Mouse (Mus musculus) heart, adult 2 months (tissue): Measurements from ENCODE around the gene Ccp110. TPM values are rescaled to one million over a fixed set of nuclear protein-coding genes. Genes with fewer than 3 reads are reported as not detected.

Experiments
- DNase-seq, 2 experiments: peaks; one replicate each; pipeline ENCODE4 v3.0.0; 2021
- H3K27ac ChIP-seq: fragments of 200-600 bp; 2 replicates; pipeline ENCODE4 v1.8.1; 2022
- H3K27me3 ChIP-seq: fragments of 200-500 bp; 2 replicates; pipeline ENCODE4 v1.6.1; 2012; ENCODE audit warnings: mild to moderate bottlenecking, low read length, inconsistent platforms, mixed read lengths; ENCODE audit not compliant: control insufficient read depth, insufficient read depth
- H3K36me3 ChIP-seq: fragments of 200-500 bp; 2 replicates; pipeline ENCODE4 v1.6.1; 2012; ENCODE audit warnings: low read length, inconsistent platforms; ENCODE audit not compliant: control insufficient read depth, insufficient read depth
- H3K4me1 ChIP-seq: fragments of 200-500 bp; 2 replicates; pipeline ENCODE4 v1.6.1; 2011; ENCODE audit warnings: low read length; ENCODE audit not compliant: control insufficient read depth, insufficient read depth
- H3K4me3 ChIP-seq: fragments of 200-600 bp; 2 replicates; pipeline ENCODE4 v1.8.1; 2022
- H3K79me2 ChIP-seq: fragments of 200-500 bp; replicated peaks from 2 replicates; pipeline ENCODE4 v1.6.1; 2012; ENCODE audit warnings: mild to moderate bottlenecking, inconsistent platforms, low read length, moderate library complexity, mixed read lengths; ENCODE audit not compliant: control insufficient read depth, insufficient read depth
- H3K9ac ChIP-seq: fragments of 200-500 bp; 2 replicates; pipeline ENCODE4 v1.6.1; 2012; ENCODE audit warnings: low read depth, mild to moderate bottlenecking, control low read depth, inconsistent platforms, low read length, mixed read lengths
- CTCF ChIP-seq: fragments of 200-600 bp; IDR thresholded peaks from 2 replicates; pipeline ENCODE4 v1.8.1; 2022; ENCODE audit warnings: antibody characterized with exemption, mild to moderate bottlenecking, moderate library complexity
- EP300 ChIP-seq: fragments of 200-500 bp; IDR thresholded peaks from 2 replicates; pipeline ENCODE4 v1.6.1; 2011; ENCODE audit warnings: low read depth, low read length, control low read depth; ENCODE audit not compliant: insufficient read depth
- POLR2A ChIP-seq: fragments of 200-500 bp; IDR thresholded peaks from 2 replicates; pipeline ENCODE4 v1.6.1; 2011; ENCODE audit warnings: mild to moderate bottlenecking, low read depth, low read length, control low read depth; ENCODE audit not compliant: insufficient read depth
- WGBS: fragments of 180-500 bp; shearing (Covaris S2); methylation state at CpG from one replicate; pipeline ENCODE4 v1.1.7; 2018; 5-methylcytosine and 5-hydroxymethylcytosine counted together
- intact Hi-C: fragments of 180-260 bp; cut with DNase I; formaldehyde crosslinking; loops from one replicate; pipeline ENCODE4 v1.15.1; 2025
- polyA plus RNA-seq: library from polyadenylated mRNA; depleted of rRNA; stranded (reverse); fragments of >200 nt; gene quantifications from 2 replicates; pipeline ENCODE4 v1.2.3, GENCODE M21; 2012
- total RNA-seq, 2 experiments: library from RNA; stranded (reverse); gene quantifications; 2 replicates each; pipeline ENCODE4 v1.2.3; 2021

The Ccp110 gene
- total and polyA plus RNA-seq, 3 experiments: 1.4 to 1.6 (median 1.5) TPM

GRCm38 (mm10) chr7:118691287-118691686, 21.1 kb upstream of the Ccp110 start:
- TF ChIP-seq CTCF: no peak
- intact Hi-C loops: no loop called here
- no peaks in the 10 kb centered on the region for H3K79me2 ChIP-seq
- no peak overlapping the region for H3K4me3 ChIP-seq
- no peak overlapping the region for H3K27ac ChIP-seq
- no peaks in the 10 kb centered on the region for H3K27me3 ChIP-seq
- 90% methylated on average over 2 of the region's 2 CpGs for WGBS
- DNase-seq: no peak
- H3K9ac ChIP-seq: no peak overlapping the region
- H3K4me1 ChIP-seq: no peaks in the 10 kb centered on the region
- no peaks in the 10 kb centered on the region for H3K36me3 ChIP-seq

- Histone ChIP-seq H3K27ac (no peak overlapping the region), H3K79me2 (no peaks in the 10 kb centered on the region), H3K4me3 (no peak overlapping the region), H3K9ac (no peak overlapping the region), H3K4me1 (no peaks in the 10 kb centered on the region), H3K27me3 (no peaks in the 10 kb centered on the region), H3K36me3 (no peaks in the 10 kb centered on the region; the same call in 1 of the 2 replicates)
- no peak for TF ChIP-seq POLR2A
- no peak for TF ChIP-seq CTCF
- no peak for TF ChIP-seq EP300
- DNase-seq: no peak
- intact Hi-C loops: no loop called here
- 95% methylated on average over 6 of the region's 6 CpGs for WGBS
Measured at GRCm38 (mm10) chr7:118696146-118696545, 16.2 kb upstream of the Ccp110 start.

- Histone ChIP-seq H3K4me3 (no peak overlapping the region), H3K9ac (no peak overlapping the region), H3K4me1 (no peaks in the 10 kb centered on the region), H3K27ac (no peak overlapping the region), H3K79me2 (0 out of 2 replicates have a peak, but pooled peaks cover 2% of the 10 kb centered on the region), H3K36me3 (no peaks in the 10 kb centered on the region; the same call in 1 of the 2 replicates), H3K27me3 (no peaks in the 10 kb centered on the region)
- 45% methylated on average over 4 of the region's 4 CpGs for WGBS
- intact Hi-C loops: no loop called here
- no peak for DNase-seq
- TF ChIP-seq CTCF (no peak), POLR2A (no peak), EP300 (no peak)
Measured at GRCm38 (mm10) chr7:118697168-118697567, 15.2 kb upstream of the Ccp110 start.

GRCm38 (mm10) chr7:118698882-118699281, 13.5 kb upstream of the Ccp110 start:
- intact Hi-C loops: no loop called here
- H3K4me3 ChIP-seq: no peak overlapping the region
- no peaks in the 10 kb centered on the region; the same call in 1 of the 2 replicates for H3K36me3 ChIP-seq
- TF ChIP-seq POLR2A: no peak
- TF ChIP-seq EP300: no peak
- no peak for TF ChIP-seq CTCF
- 0 out of 2 replicates have a peak, but pooled peaks cover 2% of the 10 kb centered on the region for H3K79me2 ChIP-seq
- no peak for DNase-seq
- WGBS: 84% methylated on average over 9 of the region's 9 CpGs
- no peaks in the 10 kb centered on the region for H3K27me3 ChIP-seq
- no peak overlapping the region for H3K27ac ChIP-seq
- H3K9ac ChIP-seq: no peak overlapping the region
- H3K4me1 ChIP-seq: no peaks in the 10 kb centered on the region

GRCm38 (mm10) chr7:118703144-118703561, 9.2 kb upstream of the Ccp110 start:
- no peaks in the 10 kb centered on the region; the same call in 1 of the 2 replicates for H3K4me1 ChIP-seq
- H3K27me3 ChIP-seq: no peaks in the 10 kb centered on the region
- TF ChIP-seq CTCF (no peak), EP300 (no peak), POLR2A (no peak)
- intact Hi-C loops: no loop called here
- peaks cover 5% of the 10 kb centered on the region; the same call in 1 of the 2 replicates for H3K36me3 ChIP-seq
- H3K9ac ChIP-seq: no peak overlapping the region
- H3K4me3 ChIP-seq: no peak overlapping the region
- WGBS: 67% methylated on average over 15 of the region's 15 CpGs
- no peak overlapping the region for H3K27ac ChIP-seq
- DNase-seq: peak in 1 of 2 experiments; percentile 13
- peaks cover 2% of the 10 kb centered on the region; the same call in 1 of the 2 replicates for H3K79me2 ChIP-seq

- H3K4me1 ChIP-seq: no peaks in the 10 kb centered on the region; the same call in 1 of the 2 replicates
- H3K79me2 ChIP-seq: peaks cover 2% of the 10 kb centered on the region; the same call in 1 of the 2 replicates
- H3K9ac ChIP-seq: no peak overlapping the region
- H3K27ac ChIP-seq: no peak overlapping the region
- H3K4me3 ChIP-seq: no peak overlapping the region
- H3K36me3 ChIP-seq: peaks cover 5% of the 10 kb centered on the region; the same call in 1 of the 2 replicates
- no peak for DNase-seq
- no peaks in the 10 kb centered on the region for H3K27me3 ChIP-seq
- no peak for TF ChIP-seq EP300
- no peak for TF ChIP-seq CTCF
- TF ChIP-seq POLR2A: no peak
- WGBS: 69% methylated on average over 9 of the region's 9 CpGs
- intact Hi-C loops: no loop called here
Measured at GRCm38 (mm10) chr7:118704001-118704850, 8.1 kb upstream of the Ccp110 start.
